Mouse (Mus musculus) right cerebral cortex, postnatal 4 days (tissue): ENCODE data around the gene Cyb5rl.
A peak's percentile ranks its signal among the peaks of the same experiment; 100 is the strongest.

Experiments used
- DNase-seq: peaks from one replicate; pipeline ENCODE4 v3.0.0-alpha.2; 2022

Cyb5rl gene

GRCm38 (mm10) chr4:107066252-107067124, at the start of gene Cyb5rl, which contains the start of gene Mrpl37:
Gene Cyb5rl (plus strand): TSS chr4:107066988.
Gene Mrpl37 (minus strand): TSS chr4:107066868.
- peak; percentile 91 for DNase-seq

GRCm38 (mm10) chr4:107017257-107017656, 49.5 kb upstream of the Cyb5rl start:
- no peak for DNase-seq

GRCm38 (mm10) chr4:107018521-107018920, 48.3 kb upstream of the Cyb5rl start:
- DNase-seq: no peak

GRCm38 (mm10) chr4:107019027-107019426, 47.8 kb upstream of the Cyb5rl start:
- DNase-seq: peak; percentile 28

GRCm38 (mm10) chr4:107020287-107021000, 46.3 kb upstream of the Cyb5rl start:
- DNase-seq: no peak

GRCm38 (mm10) chr4:107021464-107021863, 45.3 kb upstream of the Cyb5rl start:
- DNase-seq: no peak

- no peak for DNase-seq
Observed at GRCm38 (mm10) chr4:107024899-107025298, 41.9 kb upstream of the Cyb5rl start.

GRCm38 (mm10) chr4:107025369-107025768, 41.4 kb upstream of the Cyb5rl start:
- DNase-seq: no peak

- no peak for DNase-seq
Observed at GRCm38 (mm10) chr4:107026451-107026850, 40.3 kb upstream of the Cyb5rl start.

GRCm38 (mm10) chr4:107035689-107036088, 31.1 kb upstream of the Cyb5rl start:
- no peak for DNase-seq

- DNase-seq: no peak
Observed at GRCm38 (mm10) chr4:107036985-107037384, 29.8 kb upstream of the Cyb5rl start.

- DNase-seq: no peak
Observed at GRCm38 (mm10) chr4:107038303-107038702, 28.5 kb upstream of the Cyb5rl start.

GRCm38 (mm10) chr4:107039270-107039669, 27.5 kb upstream of the Cyb5rl start:
- no peak for DNase-seq

GRCm38 (mm10) chr4:107042304-107042703, 24.5 kb upstream of the Cyb5rl start:
- no peak for DNase-seq

- DNase-seq: no peak
Observed at GRCm38 (mm10) chr4:107045188-107045587, 21.6 kb upstream of the Cyb5rl start.

- no peak for DNase-seq
Observed at GRCm38 (mm10) chr4:107047806-107048205, 19.0 kb upstream of the Cyb5rl start.

GRCm38 (mm10) chr4:107048568-107049162, 18.1 kb upstream of the Cyb5rl start:
- DNase-seq: peak; percentile 35

GRCm38 (mm10) chr4:107051889-107052288, 14.9 kb upstream of the Cyb5rl start:
- DNase-seq: no peak

GRCm38 (mm10) chr4:107052962-107053553, 13.7 kb upstream of the Cyb5rl start:
- no peak for DNase-seq

GRCm38 (mm10) chr4:107056088-107056487, 10.7 kb upstream of the Cyb5rl start:
- DNase-seq: no peak

- DNase-seq: no peak
Observed at GRCm38 (mm10) chr4:107058346-107058745, 8.4 kb upstream of the Cyb5rl start.

- no peak for DNase-seq
Observed at GRCm38 (mm10) chr4:107058781-107059180, 8.0 kb upstream of the Cyb5rl start.

GRCm38 (mm10) chr4:107061560-107061959, 5.2 kb upstream of the Cyb5rl start:
- no peak for DNase-seq
